Mouse (Mus musculus) neutrophil, adult 5-6 weeks (primary cell): ENCODE measurements around the gene Pigk. TPM values are rescaled to one million over a fixed set of nuclear protein-coding genes. Genes with fewer than 3 reads are reported as not detected.
A peak's percentile ranks its signal among the peaks of the same experiment; 100 is the strongest.
"Not testable (repeated sequence)": the region's sequence is repeated elsewhere in the genome, so short reads cannot be mapped to it uniquely, and the experiment has no call there.

Experiments used
- ATAC-seq: fragments of 151-379, 151-347 bp; 2 replicates; pipeline ENCODE4 v1.8.0; 2017; ENCODE audit warnings: mild to moderate bottlenecking, moderate TSS enrichment; ENCODE audit not compliant: insufficient number of reproducible peaks, poor library complexity, low FRiP score, severe bottlenecking; ENCODE audit errors: extremely low read depth
- total RNA-seq: library from RNA; stranded (forward); fragments of 200-1000 nt; gene quantifications from 2 replicates; pipeline ENCODE4 v1.2.3, GENCODE M21; 2017

Gene Pigk
- total RNA-seq, 1 experiment from 2014 or later: 23.5 TPM

DNA sequence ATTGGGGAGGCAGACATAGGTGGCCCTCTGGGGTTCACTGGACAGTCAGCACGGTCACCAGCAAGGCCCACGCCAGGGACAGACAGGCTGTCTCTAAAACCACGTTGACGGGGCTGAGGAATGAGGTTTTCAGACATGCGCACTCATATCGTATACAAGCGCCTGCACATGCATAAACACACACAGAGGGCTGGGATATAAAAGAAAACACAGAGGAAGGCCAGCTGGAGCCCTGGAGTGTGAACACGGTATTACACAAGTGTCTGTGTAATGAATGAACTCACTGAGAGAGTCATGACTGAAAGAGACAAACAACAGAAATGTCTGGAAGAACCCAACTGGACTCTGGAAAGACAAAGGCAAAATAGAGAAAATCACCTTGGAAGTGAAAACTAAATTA lies 47.8 kb downstream of the Pigk start:
- no peak for ATAC-seq

DNA sequence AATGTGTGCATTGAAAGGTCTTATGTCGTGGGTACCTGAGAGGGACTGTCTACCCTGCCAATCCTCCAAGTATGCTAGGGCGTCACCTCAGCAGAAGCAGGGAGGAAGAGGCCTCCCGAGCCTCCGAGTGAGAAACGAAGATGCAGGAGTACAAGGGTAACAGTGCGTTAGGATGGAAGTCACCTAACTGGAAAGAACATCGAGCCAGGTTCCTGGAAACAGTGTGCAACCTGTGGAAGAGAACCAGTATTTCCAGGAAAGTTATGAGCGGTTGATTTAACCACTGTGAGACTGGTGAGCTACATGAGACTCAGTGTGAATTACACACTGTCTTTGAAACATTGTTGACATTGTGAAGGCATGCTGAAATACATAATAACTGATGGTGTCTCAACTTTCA lies 48.4 kb downstream of the Pigk start:
- ATAC-seq: no peak

DNA sequence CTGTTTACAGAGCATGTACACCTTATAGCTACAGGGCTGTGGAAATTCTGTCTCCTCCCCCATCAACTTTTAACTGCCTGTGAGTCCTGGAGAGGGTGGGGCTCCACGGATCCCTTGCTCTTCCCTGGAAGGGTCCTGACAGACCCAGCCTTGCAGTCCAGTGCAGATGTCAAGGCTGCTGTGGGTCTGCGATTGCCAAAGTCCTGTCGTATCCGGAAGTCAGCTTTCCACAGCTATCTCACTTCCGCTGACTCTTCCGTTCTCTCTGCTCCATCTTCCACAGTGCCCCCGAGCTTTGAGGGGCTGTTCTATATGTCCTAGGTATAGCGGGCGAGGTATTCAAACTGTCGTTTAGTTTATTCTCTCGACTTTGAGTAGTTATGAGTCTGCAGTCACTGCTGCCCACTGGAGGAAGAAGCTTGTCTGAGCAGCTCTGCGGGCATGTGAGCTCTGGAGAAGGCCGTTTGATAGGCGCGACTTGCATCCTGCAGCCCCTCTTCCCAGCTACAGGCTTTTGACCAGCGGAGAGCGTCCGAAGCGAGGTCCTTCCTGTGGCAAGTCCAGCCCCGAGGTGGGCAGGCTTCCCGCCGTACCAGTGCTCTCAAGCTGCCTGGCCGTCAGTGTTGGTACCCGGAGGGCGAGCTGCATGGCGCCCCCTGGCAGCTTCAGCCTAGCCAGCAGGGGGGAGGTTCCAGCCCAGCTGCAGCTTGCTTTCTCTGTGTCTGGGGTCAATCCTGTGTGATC lies 49.4 kb downstream of the Pigk start:
- peak; percentile 51; the same call in 1 of the 2 replicates for ATAC-seq

DNA sequence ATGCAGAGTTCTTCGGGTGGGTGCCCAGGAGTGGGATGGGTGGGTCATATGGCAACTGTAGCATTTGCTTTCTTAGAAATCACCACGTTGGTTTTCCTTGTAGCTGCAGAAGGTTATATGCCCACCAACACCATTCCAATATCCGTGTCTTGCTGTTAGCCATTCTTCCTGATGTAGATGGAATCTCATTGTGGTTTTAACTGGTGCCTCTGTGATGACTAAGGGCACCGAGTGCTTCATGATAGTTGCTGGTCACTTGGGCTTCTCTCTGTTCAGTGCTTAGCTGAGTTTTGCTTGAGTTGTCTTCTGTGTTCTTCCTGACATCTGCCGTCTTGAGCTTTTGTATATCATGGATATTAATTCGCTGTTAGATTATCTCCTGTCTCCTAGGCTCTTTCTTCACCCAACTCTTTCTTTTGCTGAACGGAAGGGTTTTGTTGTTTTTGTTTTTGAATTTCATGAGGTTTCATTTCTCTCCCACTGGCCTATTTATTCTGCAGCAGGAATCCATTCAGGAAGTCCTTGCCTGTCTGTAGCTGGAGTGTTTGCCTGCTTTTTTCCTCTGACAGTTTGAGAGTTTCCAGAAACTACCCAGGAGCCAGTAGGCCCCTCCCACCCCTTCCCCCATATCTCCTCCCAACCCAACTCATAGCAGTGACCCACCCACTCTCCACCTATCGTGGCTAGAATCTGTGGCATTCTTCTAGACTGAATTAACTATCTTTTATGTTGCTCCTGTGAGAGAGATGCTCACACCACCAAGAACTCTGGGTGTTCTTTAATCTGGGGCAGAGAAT lies 50.8 kb downstream of the Pigk start:
- ATAC-seq: no peak

DNA sequence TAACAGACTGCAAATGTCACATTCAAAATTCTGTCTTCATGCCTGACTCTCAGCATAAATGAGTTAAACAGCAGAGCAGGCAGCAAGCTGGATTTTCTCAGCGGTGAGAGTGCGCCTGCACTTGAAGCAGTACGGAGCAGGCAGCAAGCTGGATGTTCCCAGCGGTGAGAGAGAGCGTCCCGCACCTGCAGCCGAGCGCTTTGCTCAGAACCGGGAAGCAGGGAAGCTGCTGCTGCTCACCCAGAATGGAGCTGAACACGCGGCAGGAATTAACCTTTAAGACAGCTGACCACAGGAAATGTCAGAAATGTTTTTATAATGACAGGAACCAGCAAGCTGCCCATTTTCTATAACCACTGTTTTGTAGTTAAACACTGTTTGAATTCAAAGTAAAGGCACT lies 53.6 kb downstream of the Pigk start:
- no peak for ATAC-seq

DNA sequence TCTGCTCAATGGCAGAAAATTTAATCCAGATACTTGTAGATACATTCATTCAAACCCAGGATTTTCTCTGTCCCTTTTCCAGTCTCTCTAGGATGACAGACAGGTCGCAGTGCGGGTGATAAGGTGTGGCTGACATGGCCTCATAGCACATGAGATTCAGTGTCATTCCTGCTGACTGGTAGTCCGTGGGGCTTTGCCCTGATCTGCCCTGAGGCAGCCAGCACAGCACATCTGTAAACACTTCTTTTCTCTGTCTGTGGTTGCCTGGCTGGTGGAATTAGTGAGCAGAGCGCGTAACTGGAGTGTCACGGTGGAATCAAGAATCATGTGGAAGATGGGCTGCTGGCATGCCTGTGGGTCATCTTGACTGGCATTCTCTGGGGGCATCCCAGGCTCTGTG lies 56.2 kb downstream of the Pigk start:
- no peak for ATAC-seq

DNA sequence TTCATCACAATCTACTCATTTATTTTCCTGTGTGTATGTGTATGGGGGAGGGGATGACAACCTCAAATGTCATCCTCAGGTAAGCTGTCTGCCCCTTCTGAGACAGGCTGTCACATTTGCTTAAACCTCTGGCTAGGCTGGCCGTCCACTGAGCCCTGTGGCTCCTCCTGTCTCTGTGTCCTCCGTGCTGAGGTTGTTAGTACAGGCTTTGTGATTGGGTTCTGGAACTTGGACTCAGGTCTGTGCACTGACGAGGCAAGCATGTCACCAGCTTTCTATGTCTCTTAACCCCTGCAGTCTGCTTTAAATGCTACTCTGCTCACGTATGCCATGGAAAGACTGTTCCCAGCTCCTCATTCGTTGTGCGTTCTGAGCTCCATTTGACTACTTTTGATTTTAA lies 62.5 kb downstream of the Pigk start:
- no peak for ATAC-seq

DNA sequence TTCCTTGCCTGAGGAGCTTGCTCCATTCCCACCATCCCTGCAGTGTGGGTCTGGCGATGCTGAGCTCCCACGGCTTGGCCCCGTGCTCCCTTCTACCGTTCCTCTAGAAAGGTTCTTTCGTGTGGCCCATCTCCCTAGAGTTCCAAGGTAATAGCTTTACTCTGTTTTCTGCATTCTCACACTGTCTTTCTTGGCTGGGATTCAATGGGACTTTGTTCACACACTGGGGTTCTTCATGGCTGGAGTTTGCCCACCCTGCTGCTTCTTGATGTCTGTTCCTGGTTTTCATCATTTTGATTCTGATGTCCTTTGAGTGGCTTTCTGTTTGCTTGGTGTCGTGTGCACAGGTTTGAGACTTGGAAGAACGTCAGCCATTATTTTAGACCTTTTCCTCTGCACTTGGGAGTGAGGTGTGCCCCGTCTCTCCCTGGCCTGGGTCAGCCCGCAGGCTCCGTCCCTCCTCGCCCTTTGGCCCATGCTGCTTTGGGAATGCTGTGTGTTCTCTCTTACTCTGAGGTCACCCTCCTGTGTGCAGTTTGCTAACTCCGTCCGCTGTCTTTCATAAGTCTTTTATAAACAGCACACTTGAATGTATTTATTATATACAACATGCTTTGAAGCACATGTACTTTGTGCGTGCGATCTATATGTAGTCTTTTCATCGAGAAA lies 63.1 kb downstream of the Pigk start:
- ATAC-seq: no peak

DNA sequence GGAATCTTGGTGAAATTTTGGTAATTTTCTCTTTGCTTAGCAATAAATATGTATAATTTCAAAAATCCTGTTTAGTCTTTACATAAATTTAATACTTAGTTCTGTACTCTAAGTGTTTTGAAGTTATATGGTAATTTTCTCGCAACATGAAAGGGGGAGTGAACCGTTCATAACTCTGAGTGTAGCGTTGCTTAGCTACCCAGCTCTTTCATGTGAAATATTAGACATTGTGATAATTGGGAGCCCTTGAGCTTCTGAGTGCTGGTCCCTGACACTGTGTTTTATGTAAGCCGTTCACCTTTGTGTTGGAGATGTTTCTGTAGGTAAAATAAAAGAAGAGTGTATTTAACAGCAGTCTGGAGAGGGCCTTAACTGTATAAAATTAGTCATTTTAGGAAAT lies 65.9 kb downstream of the Pigk start:
- no peak for ATAC-seq

DNA sequence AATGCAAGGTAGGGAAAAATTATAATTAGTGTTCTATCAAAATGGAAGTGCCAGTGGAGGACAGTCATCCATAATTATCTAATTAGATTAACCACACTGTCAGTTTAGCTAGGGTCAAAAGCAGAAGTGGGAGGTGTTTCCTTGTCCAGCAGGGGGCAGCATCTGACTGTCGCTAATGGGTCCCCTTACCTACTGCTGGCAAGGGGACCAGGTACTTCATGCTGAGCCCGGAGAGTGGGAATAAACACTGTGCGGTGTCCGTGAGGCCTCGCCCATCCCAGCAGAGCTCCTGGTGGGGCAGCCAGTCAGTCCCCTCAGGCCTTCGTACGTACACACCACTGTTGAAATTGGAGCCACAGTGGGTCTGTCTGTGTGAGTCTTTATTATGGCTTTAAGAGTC lies 69.9 kb downstream of the Pigk start:
- ATAC-seq: peak; percentile 62; the same call in 1 of the 2 replicates

DNA sequence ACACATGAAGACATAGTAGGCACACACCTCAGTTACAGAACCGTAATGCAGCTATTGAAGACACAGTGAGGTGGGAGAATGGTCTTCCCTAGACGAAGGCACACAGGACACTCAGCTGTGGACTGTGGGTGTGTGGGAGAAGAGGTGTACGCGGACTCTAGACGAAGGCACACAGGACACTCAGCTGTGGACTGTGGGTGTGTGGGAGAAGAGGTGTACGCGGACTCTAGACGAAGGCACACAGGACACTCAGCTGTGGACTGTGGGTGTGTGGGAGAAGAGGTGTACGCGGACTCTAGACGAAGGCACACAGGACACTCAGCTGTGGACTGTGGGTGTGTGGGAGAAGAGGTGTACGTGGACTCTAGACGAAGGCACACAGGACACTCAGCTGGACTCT lies 70.5 kb downstream of the Pigk start:
- not testable (repeated sequence) for ATAC-seq

DNA sequence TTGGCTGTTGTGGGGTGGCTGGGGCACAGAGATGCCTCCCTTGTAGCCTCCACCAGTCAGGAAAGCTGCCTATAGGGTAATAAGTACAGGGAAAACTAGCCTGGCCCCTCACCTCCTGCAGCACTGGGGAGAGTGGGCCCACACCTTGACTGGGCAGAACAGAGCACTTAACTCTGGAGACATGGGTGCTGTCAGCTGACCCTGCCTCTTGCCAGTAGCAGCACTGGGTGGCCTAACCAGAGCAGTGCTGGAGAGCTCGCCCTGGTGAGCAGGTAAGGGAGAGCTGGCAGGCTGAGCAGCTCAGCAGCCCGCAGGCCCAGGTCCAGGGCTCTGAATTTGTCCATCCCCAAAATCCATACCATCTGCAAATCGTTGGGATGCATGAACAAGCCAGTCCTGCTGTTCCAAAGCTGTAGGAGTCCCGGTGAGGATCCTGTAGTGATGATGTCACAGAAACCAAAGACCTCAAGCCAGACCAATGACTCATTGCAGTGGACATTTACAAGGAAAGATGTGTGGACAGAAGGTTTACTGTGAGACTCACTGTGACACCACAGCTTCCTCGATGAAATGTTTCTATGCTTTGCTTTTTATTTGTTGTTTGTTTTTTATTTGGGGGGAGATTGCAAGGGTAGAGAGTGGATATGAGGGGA lies 74.5 kb downstream of the Pigk start:
- not testable (repeated sequence) for ATAC-seq

DNA sequence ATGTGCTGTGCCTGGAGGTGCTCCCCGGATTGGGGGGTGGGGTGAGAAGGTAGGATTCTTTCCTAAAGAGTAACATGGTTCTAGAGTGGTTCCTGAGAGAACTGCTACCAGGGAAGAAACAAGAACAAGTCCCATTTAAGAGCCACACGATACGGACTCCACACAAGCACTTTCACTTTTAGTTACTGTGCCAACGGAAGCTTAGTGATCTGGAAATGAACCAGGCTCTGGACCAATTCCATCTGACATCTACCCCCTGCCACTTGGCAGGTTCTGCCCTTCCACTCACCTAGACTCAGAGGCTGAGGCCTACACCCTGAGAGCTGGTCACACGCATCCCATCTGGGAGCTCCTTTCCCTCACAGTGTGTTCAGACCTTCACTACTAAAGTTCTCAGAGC lies 78.7 kb downstream of the Pigk start:
- no peak for ATAC-seq

DNA sequence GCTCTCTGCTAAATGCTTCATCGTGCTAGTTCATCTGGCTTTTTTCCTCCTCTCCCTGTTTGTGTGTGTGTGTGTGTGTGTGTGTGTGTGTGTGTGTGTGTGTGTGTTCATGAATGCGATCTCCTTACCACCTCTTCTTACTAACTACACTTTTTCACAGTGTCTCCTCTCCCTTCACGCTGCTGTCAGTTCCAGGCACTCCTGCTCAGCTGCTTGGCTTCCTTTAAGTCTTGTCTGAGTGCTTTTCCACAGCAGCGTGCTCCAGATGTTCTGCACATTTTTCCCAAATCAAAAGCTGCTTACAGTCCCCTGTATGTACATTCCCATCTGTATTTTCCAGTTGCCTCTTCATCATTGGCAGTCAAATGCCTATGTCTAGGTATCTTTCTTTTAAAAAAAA lies 79.1 kb downstream of the Pigk start:
- no peak for ATAC-seq

DNA sequence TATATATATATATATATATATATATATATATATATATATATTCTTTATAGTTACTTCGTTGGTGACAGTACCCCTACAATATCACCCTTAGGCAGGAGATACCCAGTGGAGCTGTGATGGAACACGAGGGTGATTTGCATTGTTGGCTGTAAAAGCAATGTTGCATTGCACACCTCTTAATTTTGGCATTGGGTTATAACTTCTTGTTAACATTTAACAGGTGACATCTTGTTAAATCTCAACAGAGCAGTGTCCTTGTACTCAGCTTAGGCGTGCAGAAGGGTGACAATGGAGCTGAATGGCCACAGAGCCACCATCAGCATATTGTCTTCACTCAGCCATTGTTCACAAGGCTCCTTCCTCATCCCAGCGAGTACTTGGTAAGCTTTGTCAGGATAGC lies 82.3 kb downstream of the Pigk start:
- ATAC-seq: no peak

DNA sequence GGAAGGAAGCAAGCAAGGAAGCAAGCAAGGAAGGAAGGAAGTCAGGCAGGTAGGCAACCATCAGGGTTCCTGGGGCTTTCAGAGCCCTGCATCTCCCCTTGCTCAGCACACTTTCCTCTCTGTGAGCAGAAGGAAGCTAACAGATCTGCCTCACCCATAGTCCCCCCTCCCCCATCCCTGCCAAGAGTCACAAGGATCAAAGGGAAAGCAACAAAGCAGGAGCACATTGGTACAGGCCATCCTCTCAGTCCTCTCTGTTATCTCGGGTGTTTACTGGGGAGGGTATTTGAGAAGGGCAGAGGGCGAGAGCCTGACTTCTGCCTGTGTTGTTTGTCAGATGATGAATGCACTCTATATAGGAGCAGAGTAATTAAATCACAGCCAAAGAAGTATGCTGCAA lies 83.5 kb downstream of the Pigk start:
- ATAC-seq: no peak

DNA sequence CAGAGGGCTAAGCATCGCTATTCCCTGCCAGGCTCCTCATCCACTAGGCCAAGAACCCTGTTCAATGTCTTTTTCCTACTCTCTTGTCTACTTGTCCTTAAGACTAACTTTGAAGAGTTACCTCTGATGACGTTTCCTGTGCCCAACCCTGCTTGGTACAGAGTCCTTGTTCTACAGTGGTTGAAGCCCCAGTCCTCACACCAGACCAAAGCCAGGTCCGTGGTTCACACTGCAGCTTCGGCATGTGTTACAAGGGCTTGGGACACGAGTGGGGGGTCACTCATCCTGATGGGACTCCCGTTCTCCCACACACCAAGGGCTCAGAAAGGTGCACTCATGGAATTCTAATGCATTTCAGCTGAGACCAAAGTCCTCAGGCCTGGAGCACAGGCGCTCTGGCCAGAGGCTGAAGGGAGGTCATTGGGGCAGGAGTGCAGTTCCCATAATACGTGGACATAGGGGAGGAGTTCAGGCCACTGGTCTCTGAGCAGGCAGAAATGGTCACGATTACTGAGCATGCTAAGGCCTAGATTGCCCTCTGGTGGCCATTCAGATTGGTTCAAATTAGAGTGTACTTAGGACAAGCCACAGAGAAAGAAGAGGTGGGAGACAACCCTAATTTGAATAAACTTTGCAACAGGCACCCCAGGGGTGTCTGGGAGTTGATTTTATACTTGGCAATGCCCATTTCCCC lies 86.0 kb downstream of the Pigk start:
- no peak for ATAC-seq

DNA sequence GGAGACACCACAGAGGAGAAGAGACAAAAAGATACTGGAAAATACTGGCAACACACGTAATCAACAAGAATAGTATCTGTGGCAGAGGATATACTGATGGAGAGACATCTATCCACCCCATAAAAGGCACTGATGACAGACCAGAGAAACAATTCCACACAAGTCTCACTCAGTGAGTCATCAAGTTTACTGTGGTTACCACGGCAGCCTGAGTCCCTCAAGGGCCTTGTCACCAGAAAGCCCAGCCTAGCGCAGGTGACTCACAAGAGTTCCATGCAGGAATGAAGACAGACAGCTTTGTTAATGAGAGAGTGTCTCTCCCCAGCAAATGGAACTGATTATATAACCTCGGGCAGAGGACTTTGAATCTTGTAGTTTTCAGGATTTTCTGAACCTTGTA lies 100.0 kb downstream of the Pigk start:
- no peak for ATAC-seq

DNA sequence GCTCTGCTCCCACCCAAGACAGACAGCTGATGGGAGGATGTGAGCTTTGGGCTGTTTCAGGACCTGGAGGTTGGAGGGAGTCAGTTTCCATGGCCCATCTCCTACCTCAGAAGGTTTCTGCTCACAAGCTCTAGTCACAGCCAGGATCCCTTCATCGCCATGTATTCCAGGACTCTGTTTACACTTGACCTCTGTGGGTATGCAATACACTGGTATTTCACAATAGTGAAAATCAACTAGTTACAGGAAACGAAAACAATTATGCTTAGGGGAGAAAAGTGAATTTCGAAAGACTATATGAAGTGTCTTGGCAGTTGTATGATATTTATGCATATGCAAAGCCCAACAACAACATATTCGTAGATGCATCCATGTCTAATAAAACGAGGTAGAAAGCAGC lies 101.2 kb downstream of the Pigk start:
- ATAC-seq: no peak
